Comparison of ENCODE assay signal across 18 mouse cellular contexts in genomic region chr12:100182676-100183075, GRCm38 (mm10). TPM values are rescaled to one million over a fixed set of nuclear protein-coding genes. Genes with fewer than 3 reads are reported as not detected.
DNase-seq lines count a peak whose midpoint lies in the region; ATAC-seq and TF ChIP-seq lines count a peak whose summit lies in the region.
"Had no signal": no experiment of that assay in that cellular context is flagged by ENCODE, and none has a peak within 500 bp of the region (broad histone marks: within the 10 kb centered on the region; RNA-seq: fewer than 3 reads in every experiment).

No protein-coding gene starts in this region.

- no peak overlapping the region for H3K4me3 ChIP-seq in hindbrain, postnatal 0 days (ENCODE audit: low read length)
- no peak overlapping the region for H3K4me3 ChIP-seq in hindbrain, embryonic 12.5 days
- no peak overlapping the region for H3K4me3 ChIP-seq in lung, postnatal 0 days (ENCODE audit: low read depth, low read length)
- H3K4me3 ChIP-seq in stomach, postnatal 0 days (ENCODE audit: low read depth, low read length) = no peak overlapping the region
- H3K4me3 ChIP-seq in kidney, embryonic 15.5 days (replicated peaks) = no peak overlapping the region
- H3K4me3 ChIP-seq: embryonic facial prominence, embryonic 15.5 days; forebrain, embryonic 15.5 days; neural tube, embryonic 13.5 days had no signal

- TF ChIP-seq EP300 in lung, postnatal 0 days (IDR thresholded peaks at IDR 0.05) = no peak
- TF ChIP-seq EP300 in stomach, postnatal 0 days (optimal IDR thresholded peaks at IDR 0.05) = no peak

- H3K36me3 ChIP-seq in hindbrain, postnatal 0 days (ENCODE audit: insufficient read depth, low read length) = no peaks in the 10 kb centered on the region
- no peaks in the 10 kb centered on the region for H3K36me3 ChIP-seq in hindbrain, embryonic 12.5 days
- H3K36me3 ChIP-seq in lung, postnatal 0 days (ENCODE audit: insufficient read depth, low read length) = no peaks in the 10 kb centered on the region
- no peaks in the 10 kb centered on the region for H3K36me3 ChIP-seq in stomach, postnatal 0 days (ENCODE audit: control insufficient read depth, insufficient read depth, low read length)
- no peaks in the 10 kb centered on the region for H3K36me3 ChIP-seq in kidney, embryonic 15.5 days
- H3K36me3 ChIP-seq: embryonic facial prominence, embryonic 15.5 days; forebrain, embryonic 15.5 days; neural tube, embryonic 13.5 days had no signal

- no peaks in the 10 kb centered on the region; the same call in 1 of the 2 replicates for H3K4me1 ChIP-seq in hindbrain, postnatal 0 days (ENCODE audit: insufficient read depth, low read length)
- peaks cover 13% of the 10 kb centered on the region for H3K4me1 ChIP-seq in hindbrain, embryonic 12.5 days
- peaks cover 3% of the 10 kb centered on the region; the same call in 1 of the 2 replicates for H3K4me1 ChIP-seq in lung, postnatal 0 days (ENCODE audit: insufficient read depth, low read depth, low read length)
- H3K4me1 ChIP-seq in stomach, postnatal 0 days (replicated peaks; ENCODE audit: control insufficient read depth, insufficient read depth) = no peaks in the 10 kb centered on the region
- peaks cover 23% of the 10 kb centered on the region for H3K4me1 ChIP-seq in kidney, embryonic 15.5 days

- no peak for DNase-seq in hindbrain, postnatal 0 days (ENCODE audit: low spot score)
- DNase-seq in lung, postnatal 0 days (ENCODE audit: low spot score) = no peak
- DNase-seq in lung, adult 18-20 months = no peak
- peak; percentile 14 for DNase-seq in NIH3T3 (ENCODE audit: low read depth)
- DNase-seq in stomach, postnatal 0 days (ENCODE audit: low spot score) = no peak
- DNase-seq: cerebellum, adult 2 months; gastrocnemius, postnatal 14 days; heart, postnatal 4 days; kidney, adult 11 months; retina, postnatal 1 day had no signal

- H3K9ac ChIP-seq in hindbrain, postnatal 0 days (replicated peaks; ENCODE audit: low read length) = no peak overlapping the region
- no peak overlapping the region for H3K9ac ChIP-seq in hindbrain, embryonic 12.5 days
- H3K9ac ChIP-seq in lung, postnatal 0 days (replicated peaks; ENCODE audit: low read depth) = no peak overlapping the region
- H3K9ac ChIP-seq in stomach, postnatal 0 days (ENCODE audit: low read length) = no peak overlapping the region
- no peak overlapping the region for H3K9ac ChIP-seq in kidney, embryonic 15.5 days
- H3K9ac ChIP-seq: embryonic facial prominence, embryonic 15.5 days; forebrain, embryonic 15.5 days; neural tube, embryonic 13.5 days had no signal

- 0 out of 2 replicates have a peak, but pooled peaks have one; percentile 9 for TF ChIP-seq CTCF in hindbrain, postnatal 0 days (IDR thresholded peaks at IDR 0.05; ENCODE audit: low read depth)
- TF ChIP-seq CTCF in lung, postnatal 0 days (IDR thresholded peaks at IDR 0.05) = peak; percentile 23
- peak; percentile 40 for TF ChIP-seq CTCF in stomach, postnatal 0 days (IDR thresholded peaks at IDR 0.05; ENCODE audit: low read depth)

- ATAC-seq in hindbrain, postnatal 0 days = no peak
- ATAC-seq in hindbrain, embryonic 12.5 days (ENCODE audit: low FRiP score) = no peak
- ATAC-seq in lung, postnatal 0 days = no peak
- no peak for ATAC-seq in stomach, postnatal 0 days (ENCODE audit: low FRiP score, low TSS enrichment)
- ATAC-seq in erythroid progenitor cell, adult 5-6 weeks (replicated peaks; ENCODE audit: low FRiP score, poor library complexity, severe bottlenecking) = no peak
- no peak for ATAC-seq in kidney, embryonic 15.5 days (replicated peaks; ENCODE audit: low FRiP score)
- ATAC-seq: forebrain, embryonic 15.5 days; midbrain, embryonic 16.5 days had no signal

- H3K4me2 ChIP-seq in hindbrain, postnatal 0 days (ENCODE audit: low read depth, low read length) = no peak overlapping the region
- no peak overlapping the region for H3K4me2 ChIP-seq in hindbrain, embryonic 12.5 days (replicated peaks)
- no peak overlapping the region for H3K4me2 ChIP-seq in lung, postnatal 0 days (replicated peaks; ENCODE audit: low read depth, low read length)
- H3K4me2 ChIP-seq in stomach, postnatal 0 days (replicated peaks; ENCODE audit: low read depth) = no peak overlapping the region
- H3K4me2 ChIP-seq in kidney, embryonic 15.5 days = no peak overlapping the region
- H3K4me2 ChIP-seq: embryonic facial prominence, embryonic 15.5 days; forebrain, embryonic 15.5 days; heart, embryonic 11.5 days; neural tube, embryonic 13.5 days had no signal

- H3K9me3 ChIP-seq in hindbrain, postnatal 0 days (ENCODE audit: low read length) = no peaks in the 10 kb centered on the region
- no peaks in the 10 kb centered on the region for H3K9me3 ChIP-seq in hindbrain, embryonic 12.5 days (replicated peaks)
- H3K9me3 ChIP-seq in lung, postnatal 0 days (ENCODE audit: low read length) = no peaks in the 10 kb centered on the region
- H3K9me3 ChIP-seq in stomach, postnatal 0 days (ENCODE audit: control insufficient read depth, low read length) = no peaks in the 10 kb centered on the region
- no peaks in the 10 kb centered on the region for H3K9me3 ChIP-seq in kidney, embryonic 15.5 days (replicated peaks)
- H3K9me3 ChIP-seq: embryonic facial prominence, embryonic 15.5 days; forebrain, embryonic 15.5 days had no signal

- WGBS in hindbrain, postnatal 0 days = 79% methylated on average over 2 of the region's 2 CpGs
- WGBS in hindbrain, embryonic 12.5 days = 89% methylated on average over 2 of the region's 2 CpGs
- 75% methylated on average over 2 of the region's 2 CpGs for WGBS in lung, postnatal 0 days
- WGBS in stomach, postnatal 0 days = 78% methylated on average over 2 of the region's 2 CpGs
- WGBS in kidney, embryonic 15.5 days = 87% methylated on average over 2 of the region's 2 CpGs

- no peak overlapping the region for H3K27ac ChIP-seq in hindbrain, postnatal 0 days
- H3K27ac ChIP-seq in hindbrain, embryonic 12.5 days = no peak overlapping the region
- H3K27ac ChIP-seq in lung, postnatal 0 days (ENCODE audit: low read length) = no peak overlapping the region
- no peak overlapping the region for H3K27ac ChIP-seq in stomach, postnatal 0 days (replicated peaks)
- no peak overlapping the region for H3K27ac ChIP-seq in kidney, embryonic 15.5 days
- H3K27ac ChIP-seq: embryonic facial prominence, embryonic 15.5 days; forebrain, embryonic 15.5 days; neural tube, embryonic 13.5 days had no signal

- no peaks in the 10 kb centered on the region for H3K27me3 ChIP-seq in hindbrain, postnatal 0 days (ENCODE audit: insufficient read depth, low read length)
- no peaks in the 10 kb centered on the region for H3K27me3 ChIP-seq in hindbrain, embryonic 12.5 days
- no peaks in the 10 kb centered on the region for H3K27me3 ChIP-seq in lung, postnatal 0 days (replicated peaks; ENCODE audit: insufficient read depth, low read length)
- no peaks in the 10 kb centered on the region for H3K27me3 ChIP-seq in stomach, postnatal 0 days (ENCODE audit: control insufficient read depth, insufficient read depth, low read length)
- H3K27me3 ChIP-seq in kidney, embryonic 15.5 days = no peaks in the 10 kb centered on the region
- H3K27me3 ChIP-seq: embryonic facial prominence, embryonic 15.5 days; forebrain, embryonic 15.5 days; neural tube, embryonic 13.5 days had no signal

RNA-seq across cellular contexts. Expression of gene Calm1, which starts 16.6 kb away (rescaled TPM):
- total RNA-seq in hindbrain, postnatal 0 days (2014; rRNA removed) = 1,139 and 1,416 TPM in 2 replicates
- polyA plus RNA-seq in hindbrain, postnatal 0 days (2015; fragmentation: Nextera tagmentation; extraction: Ambion mirVana) = 4,078 and 4,190 TPM in 2 replicates
- 1,638 and 1,690 TPM in 2 replicates for polyA plus RNA-seq in hindbrain, embryonic 12.5 days (2016; fragmentation: Nextera tagmentation; extraction: Ambion mirVana)
- polyA plus RNA-seq in lung, postnatal 0 days (2015; fragmentation: Nextera tagmentation; extraction: Ambion mirVana) = 2,106 and 2,119 TPM in 2 replicates
- 1,956 and 2,116 TPM in 2 replicates for polyA plus RNA-seq in stomach, postnatal 0 days (2015; fragmentation: Nextera tagmentation; extraction: Ambion mirVana)
- total RNA-seq in erythroid progenitor cell, adult 5-6 weeks (2015; ENCODE audit: low replicate concordance) = 96.0 and 222 TPM in 2 replicates
- total RNA-seq in erythroid progenitor cell, adult 5-6 weeks (2017; ENCODE audit: low replicate concordance) = 92.8 and 101 TPM in 2 replicates
- 1,314 and 1,392 TPM in 2 replicates for polyA plus RNA-seq in kidney, embryonic 15.5 days (2015; fragmentation: Nextera tagmentation; extraction: Ambion mirVana)

RNA-seq across cellular contexts. Expression of gene Nrde2, which starts 23.2 kb away (rescaled TPM):
- total RNA-seq in hindbrain, postnatal 0 days (2014; rRNA removed) = 20.2 and 20.5 TPM in 2 replicates
- polyA plus RNA-seq in hindbrain, postnatal 0 days (2015; fragmentation: Nextera tagmentation; extraction: Ambion mirVana) = 11.8 and 13.6 TPM in 2 replicates
- 15.6 and 16.7 TPM in 2 replicates for polyA plus RNA-seq in hindbrain, embryonic 12.5 days (2016; fragmentation: Nextera tagmentation; extraction: Ambion mirVana)
- polyA plus RNA-seq in lung, postnatal 0 days (2015; fragmentation: Nextera tagmentation; extraction: Ambion mirVana) = 10.8 and 11.1 TPM in 2 replicates
- 5.9 and 6.9 TPM in 2 replicates for polyA plus RNA-seq in stomach, postnatal 0 days (2015; fragmentation: Nextera tagmentation; extraction: Ambion mirVana)
- total RNA-seq in erythroid progenitor cell, adult 5-6 weeks (2015; ENCODE audit: low replicate concordance) = 1.4 and 10.1 TPM in 2 replicates
- 4.8 and 11.3 TPM in 2 replicates for total RNA-seq in erythroid progenitor cell, adult 5-6 weeks (2017; ENCODE audit: low replicate concordance)
- polyA plus RNA-seq in kidney, embryonic 15.5 days (2015; fragmentation: Nextera tagmentation; extraction: Ambion mirVana) = 18.4 and 18.9 TPM in 2 replicates
